In genomic region chr11:121956367-121957235, GRCm38 (mm10) we compare ENCODE assay signal across 7 mouse cellular contexts.
A peak's percentile ranks its signal among the peaks of the same experiment; 100 is the strongest.
DNase-seq lines count a peak whose midpoint lies in the region; ATAC-seq lines count a peak whose summit lies in the region.
"Not testable (repeated sequence)": the region's sequence is repeated elsewhere in the genome, so short reads cannot be mapped to it uniquely, and the experiment has no call there.

No protein-coding gene starts in this region.

- not testable (repeated sequence) for H3K4me1 ChIP-seq in forebrain, embryonic 10.5 days; heart, embryonic 13.5 days; intestine, embryonic 14.5 days (replicated peaks; ENCODE audit: control insufficient read depth, insufficient read depth, low read length); limb, embryonic 15.5 days; midbrain, embryonic 10.5 days

- H3K27me3 ChIP-seq in forebrain, embryonic 10.5 days (ENCODE audit: poor library complexity, severe bottlenecking); heart, embryonic 13.5 days (replicated peaks); intestine, embryonic 14.5 days (replicated peaks; ENCODE audit: control insufficient read depth, insufficient read depth, low read length); limb, embryonic 15.5 days; midbrain, embryonic 10.5 days (ENCODE audit: low read depth, poor library complexity, severe bottlenecking): not testable (repeated sequence)

- peak overlapping the region; percentile 54 for H3K4me3 ChIP-seq in forebrain, embryonic 10.5 days
- H3K4me3 ChIP-seq in heart, embryonic 13.5 days = peak overlapping the region; percentile 41
- H3K4me3 ChIP-seq in intestine, embryonic 14.5 days (ENCODE audit: low read depth, low read length) = not testable (repeated sequence)
- H3K4me3 ChIP-seq in limb, embryonic 15.5 days = 0 out of 2 replicates have a peak overlapping the region, but pooled peaks have one; percentile 10
- H3K4me3 ChIP-seq in midbrain, embryonic 10.5 days = peak overlapping the region; percentile 51

- H3K27ac ChIP-seq in forebrain, embryonic 10.5 days = peak overlapping the region; percentile 83
- not testable (repeated sequence) for H3K27ac ChIP-seq in heart, embryonic 13.5 days (replicated peaks); intestine, embryonic 14.5 days (ENCODE audit: low read depth); limb, embryonic 15.5 days
- H3K27ac ChIP-seq in midbrain, embryonic 10.5 days (replicated peaks) = peak overlapping the region; percentile 81

- not testable (repeated sequence) for H3K36me3 ChIP-seq in forebrain, embryonic 10.5 days (replicated peaks); heart, embryonic 13.5 days; intestine, embryonic 14.5 days (ENCODE audit: control insufficient read depth, insufficient read depth, low read length); limb, embryonic 15.5 days; midbrain, embryonic 10.5 days

- DNase-seq in c-Kit-positive CD71-positive TER-119-positive erythroid progenitor cells, embryonic 14.5 days (ENCODE audit: low spot score) = peak; percentile 5
- peak; percentile 21 for DNase-seq in forebrain, embryonic 10.5 days (ENCODE audit: extremely low spot score, low spot score)
- not testable (repeated sequence) for DNase-seq in intestine, embryonic 14.5 days (ENCODE audit: low spot score)
- DNase-seq in midbrain, embryonic 10.5 days (ENCODE audit: low spot score) = peak; percentile 29
- peak; percentile 11 for DNase-seq in retina, postnatal 1 day

- ATAC-seq in heart, embryonic 13.5 days (ENCODE audit: extremely low read depth, insufficient number of reproducible peaks, low FRiP score, low TSS enrichment); intestine, embryonic 14.5 days (replicated peaks; ENCODE audit: low FRiP score, low TSS enrichment, low read depth); limb, embryonic 15.5 days (ENCODE audit: insufficient number of reproducible peaks, low FRiP score, low TSS enrichment, low read depth): not testable (repeated sequence)

- not testable (repeated sequence) for H3K9me3 ChIP-seq in forebrain, embryonic 10.5 days; heart, embryonic 13.5 days; intestine, embryonic 14.5 days (ENCODE audit: control insufficient read depth, low read length); limb, embryonic 15.5 days; midbrain, embryonic 10.5 days (replicated peaks)

- H3K4me2 ChIP-seq in heart, embryonic 13.5 days = peak overlapping the region; percentile 64
- peak overlapping the region; percentile 23; the same call in 1 of the 2 replicates for H3K4me2 ChIP-seq in intestine, embryonic 14.5 days (ENCODE audit: low read length)
- H3K4me2 ChIP-seq in limb, embryonic 15.5 days = peak overlapping the region; percentile 20

- peak overlapping the region; percentile 52; the same call in 1 of the 2 replicates for H3K9ac ChIP-seq in heart, embryonic 13.5 days
- H3K9ac ChIP-seq in intestine, embryonic 14.5 days (ENCODE audit: low read length); limb, embryonic 15.5 days: not testable (repeated sequence)

- 12% methylated on average over 20 of the region's 20 CpGs for WGBS in forebrain, embryonic 10.5 days
- WGBS in heart, embryonic 13.5 days = 28% methylated on average over 20 of the region's 20 CpGs
- WGBS in intestine, embryonic 14.5 days = 30% methylated on average over 20 of the region's 20 CpGs
- 18% methylated on average over 20 of the region's 20 CpGs for WGBS in limb, embryonic 15.5 days
- 15% methylated on average over 20 of the region's 20 CpGs for WGBS in midbrain, embryonic 10.5 days
